Mouse (Mus musculus): ENCODE measurements around the gene Smpd1. TPM values are rescaled to one million over a fixed set of nuclear protein-coding genes. Genes with fewer than 3 reads are reported as not detected.

The Smpd1 gene
- polyA plus RNA-seq, 1 experiment from 2014 or later, result 50.0 TPM

GRCm38 (mm10) chr7:105527306-105527937 is 26.7 kb upstream of the Smpd1 start:
- Histone ChIP-seq H3K27ac (replicated peaks) (no peak overlapping the region), H3K9me3 (no peaks in the 10 kb centered on the region), H3K4me2 (no peak overlapping the region), H3K4me3 (no peak overlapping the region), H3K27me3 (replicated peaks) (no peaks in the 10 kb centered on the region), H3K4me1 (peaks cover 3% of the 10 kb centered on the region; the same call in 1 of the 2 replicates), H3K36me3 (no peaks in the 10 kb centered on the region), H3K9ac (no peak overlapping the region)
- WGBS, result 48% methylated on average over 1 of the region's 1 CpGs
- no peak; the same call in 1 of the 2 replicates for ATAC-seq (ENCODE audit: extremely low read depth, insufficient number of reproducible peaks, low FRiP score, low TSS enrichment)

GRCm38 (mm10) chr7:105528094-105528493 is 26.1 kb upstream of the Smpd1 start:
- H3K36me3 ChIP-seq, result no peaks in the 10 kb centered on the region
- no peak overlapping the region for H3K4me3 ChIP-seq
- H3K9me3 ChIP-seq, result no peaks in the 10 kb centered on the region
- H3K9ac ChIP-seq, result no peak overlapping the region
- no peak for ATAC-seq (ENCODE audit: extremely low read depth, insufficient number of reproducible peaks, low FRiP score, low TSS enrichment)
- no peak overlapping the region for H3K4me2 ChIP-seq
- peaks cover 3% of the 10 kb centered on the region; the same call in 1 of the 2 replicates for H3K4me1 ChIP-seq
- H3K27me3 ChIP-seq (replicated peaks), result no peaks in the 10 kb centered on the region
- H3K27ac ChIP-seq (replicated peaks), result no peak overlapping the region
- WGBS, result 67% methylated on average over 4 of the region's 4 CpGs

GRCm38 (mm10) chr7:105534162-105534561 is 20.0 kb upstream of the Smpd1 start:
- no peak overlapping the region for H3K4me2 ChIP-seq
- H3K4me1 ChIP-seq, result no peaks in the 10 kb centered on the region
- H3K27ac ChIP-seq (replicated peaks), result no peak overlapping the region
- no peak for ATAC-seq (ENCODE audit: extremely low read depth, insufficient number of reproducible peaks, low FRiP score, low TSS enrichment)
- H3K36me3 ChIP-seq, result no peaks in the 10 kb centered on the region
- H3K9ac ChIP-seq, result no peak overlapping the region
- 81% methylated on average over 3 of the region's 3 CpGs for WGBS
- H3K4me3 ChIP-seq, result no peak overlapping the region
- H3K27me3 ChIP-seq (replicated peaks), result no peaks in the 10 kb centered on the region
- no peaks in the 10 kb centered on the region for H3K9me3 ChIP-seq

DNA sequence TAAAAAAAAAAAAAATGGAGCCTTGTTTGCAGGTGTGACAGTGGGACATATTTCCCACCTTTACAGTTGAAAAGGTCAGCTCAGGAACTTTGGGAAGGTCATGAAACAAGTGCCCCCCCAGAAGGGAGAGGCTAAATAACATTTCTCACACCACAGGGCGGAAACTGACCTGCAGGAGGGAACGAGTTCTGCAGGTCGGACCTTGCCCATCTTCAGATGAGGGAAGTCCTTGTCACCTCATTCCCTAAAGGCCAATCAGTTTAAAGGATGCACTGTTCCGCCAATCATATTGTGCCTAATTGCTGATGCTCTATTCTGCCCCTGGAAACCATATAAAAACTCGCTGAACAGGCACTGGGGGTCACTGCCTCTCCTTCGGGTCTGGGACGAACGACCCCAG is 8.2 kb upstream of the Smpd1 start:
- H3K4me2 ChIP-seq, result no peak overlapping the region
- ATAC-seq (ENCODE audit: extremely low read depth, insufficient number of reproducible peaks, low FRiP score, low TSS enrichment), result no peak
- WGBS, result 73% methylated on average over 8 of the region's 8 CpGs
- H3K36me3 ChIP-seq, result no peaks in the 10 kb centered on the region
- no peak overlapping the region for H3K27ac ChIP-seq (replicated peaks)
- H3K4me3 ChIP-seq, result no peak overlapping the region
- no peak overlapping the region for H3K9ac ChIP-seq
- no peaks in the 10 kb centered on the region for H3K4me1 ChIP-seq
- no peaks in the 10 kb centered on the region for H3K27me3 ChIP-seq (replicated peaks)
- H3K9me3 ChIP-seq, result no peaks in the 10 kb centered on the region

DNA sequence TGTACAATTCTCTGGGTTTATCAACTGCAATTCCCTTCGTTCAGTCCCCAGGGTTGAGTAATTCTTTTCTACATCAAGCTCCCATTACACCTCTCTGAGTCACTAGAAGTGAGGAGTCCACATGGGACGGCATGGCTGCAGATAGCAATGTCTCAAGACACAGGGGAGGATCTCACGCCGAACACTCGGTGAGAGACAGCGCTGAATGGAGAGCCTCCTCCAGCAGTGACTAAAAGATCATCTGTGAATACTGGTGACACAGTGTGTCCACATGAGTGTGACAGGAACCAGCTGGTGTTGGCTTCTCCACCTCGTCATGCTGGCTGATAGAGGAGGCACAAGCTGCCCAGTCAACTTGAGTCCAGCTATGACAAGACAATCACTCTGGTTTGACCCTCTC is 6.2 kb upstream of the Smpd1 start:
- Histone ChIP-seq H3K36me3 (no peaks in the 10 kb centered on the region), H3K9me3 (no peaks in the 10 kb centered on the region), H3K27ac (replicated peaks) (no peak overlapping the region), H3K4me3 (no peak overlapping the region), H3K4me2 (no peak overlapping the region), H3K4me1 (no peaks in the 10 kb centered on the region), H3K27me3 (replicated peaks) (no peaks in the 10 kb centered on the region), H3K9ac (no peak overlapping the region)
- 57% methylated on average over 7 of the region's 7 CpGs for WGBS
- no peak for ATAC-seq (ENCODE audit: extremely low read depth, insufficient number of reproducible peaks, low FRiP score, low TSS enrichment)

GRCm38 (mm10) chr7:105549035-105549434 is 5.1 kb upstream of the Smpd1 start:
- peaks cover 5% of the 10 kb centered on the region; the same call in 1 of the 2 replicates for H3K4me1 ChIP-seq
- no peak overlapping the region for H3K9ac ChIP-seq
- 40% methylated on average over 6 of the region's 6 CpGs for WGBS
- H3K4me3 ChIP-seq, result no peak overlapping the region
- no peaks in the 10 kb centered on the region for H3K27me3 ChIP-seq (replicated peaks)
- H3K27ac ChIP-seq (replicated peaks), result no peak overlapping the region
- H3K36me3 ChIP-seq, result no peaks in the 10 kb centered on the region
- no peaks in the 10 kb centered on the region for H3K9me3 ChIP-seq
- ATAC-seq (ENCODE audit: extremely low read depth, insufficient number of reproducible peaks, low FRiP score, low TSS enrichment), result no peak
- no peak overlapping the region for H3K4me2 ChIP-seq

- 32% methylated on average over 27 of the region's 27 CpGs for WGBS
These were observed 526 bp upstream of the Smpd1 start for GRCm38 (mm10) chr7:105553456-105554211.

GRCm38 (mm10) chr7:105555571-105555970 is 1.4 kb downstream of the Smpd1 start:
- peaks cover 40% of the 10 kb centered on the region for H3K36me3 ChIP-seq
- no peak overlapping the region for H3K27ac ChIP-seq (replicated peaks)
- 85% methylated on average over 10 of the region's 10 CpGs for WGBS
- H3K9me3 ChIP-seq, result no peaks in the 10 kb centered on the region
- no peaks in the 10 kb centered on the region for H3K27me3 ChIP-seq (replicated peaks)
- H3K4me2 ChIP-seq, result peak overlapping the region; percentile 87
- peak overlapping the region; percentile 91; the same call in 1 of the 2 replicates for H3K9ac ChIP-seq
- no peak for ATAC-seq (ENCODE audit: extremely low read depth, insufficient number of reproducible peaks, low FRiP score, low TSS enrichment)
- H3K4me1 ChIP-seq, result peaks cover 22% of the 10 kb centered on the region
- H3K4me3 ChIP-seq, result peak overlapping the region; percentile 84

More at GRCm38 (mm10) chr7:105553456-105554211, 526 bp upstream of the Smpd1 start:
- Histone ChIP-seq H3K36me3 (peaks cover 25% of the 10 kb centered on the region), H3K9me3 (no peaks in the 10 kb centered on the region), H3K27ac (replicated peaks) (peak overlapping the region; percentile 56), H3K4me1 (peaks cover 22% of the 10 kb centered on the region), H3K4me3 (peak overlapping the region; percentile 84), H3K9ac (peak overlapping the region; percentile 91), H3K4me2 (peak overlapping the region; percentile 87), H3K27me3 (replicated peaks) (no peaks in the 10 kb centered on the region)
- ATAC-seq (ENCODE audit: extremely low read depth, insufficient number of reproducible peaks, low FRiP score, low TSS enrichment), result no peak; the same call in 1 of the 2 replicates

GRCm38 (mm10) chr7:105556406-105556805 is 2.2 kb downstream of the Smpd1 start:
- Histone ChIP-seq H3K4me1 (peaks cover 22% of the 10 kb centered on the region), H3K9ac (0 out of 2 replicates have a peak overlapping the region, but pooled peaks have one; percentile 34), H3K27ac (replicated peaks) (no peak overlapping the region), H3K9me3 (no peaks in the 10 kb centered on the region), H3K4me3 (no peak overlapping the region), H3K4me2 (no peak overlapping the region), H3K27me3 (replicated peaks) (no peaks in the 10 kb centered on the region), H3K36me3 (peaks cover 47% of the 10 kb centered on the region)
- 88% methylated on average over 8 of the region's 8 CpGs for WGBS
- no peak for ATAC-seq (ENCODE audit: extremely low read depth, insufficient number of reproducible peaks, low FRiP score, low TSS enrichment)

GRCm38 (mm10) chr7:105557671-105558070 is 3.5 kb downstream of the Smpd1 start:
- Histone ChIP-seq H3K4me3 (no peak overlapping the region), H3K9me3 (no peaks in the 10 kb centered on the region), H3K4me2 (no peak overlapping the region), H3K27me3 (replicated peaks) (no peaks in the 10 kb centered on the region), H3K27ac (replicated peaks) (no peak overlapping the region), H3K36me3 (peaks cover 55% of the 10 kb centered on the region), H3K4me1 (peaks cover 22% of the 10 kb centered on the region), H3K9ac (no peak overlapping the region)
- WGBS, result 83% methylated on average over 11 of the region's 11 CpGs
- no peak for ATAC-seq (ENCODE audit: extremely low read depth, insufficient number of reproducible peaks, low FRiP score, low TSS enrichment)

- no peak for ATAC-seq (ENCODE audit: extremely low read depth, insufficient number of reproducible peaks, low FRiP score, low TSS enrichment)
- Histone ChIP-seq H3K4me1 (peaks cover 16% of the 10 kb centered on the region), H3K9ac (no peak overlapping the region), H3K27ac (replicated peaks) (no peak overlapping the region), H3K27me3 (replicated peaks) (no peaks in the 10 kb centered on the region), H3K9me3 (no peaks in the 10 kb centered on the region), H3K4me3 (no peak overlapping the region), H3K4me2 (no peak overlapping the region), H3K36me3 (peaks cover 64% of the 10 kb centered on the region)
- WGBS, result 89% methylated on average over 9 of the region's 9 CpGs
These were observed 4.9 kb downstream of the Smpd1 start for GRCm38 (mm10) chr7:105559016-105559415.
